Mouse (Mus musculus) cerebellum, adult (tissue): ENCODE measurements around the gene Slc35g1.
A peak's percentile ranks its signal among the peaks of the same experiment; 100 is the strongest.

Source experiments
- ATAC-seq: cut with Nextera tagmentation; 2 replicates; pipeline ENCODE4 v1.9.2; 2017; ENCODE audit warnings: mild to moderate bottlenecking, moderate library complexity, mixed read lengths; ENCODE audit not compliant: insufficient number of reproducible peaks, low FRiP score, low TSS enrichment

Slc35g1 gene

DNA sequence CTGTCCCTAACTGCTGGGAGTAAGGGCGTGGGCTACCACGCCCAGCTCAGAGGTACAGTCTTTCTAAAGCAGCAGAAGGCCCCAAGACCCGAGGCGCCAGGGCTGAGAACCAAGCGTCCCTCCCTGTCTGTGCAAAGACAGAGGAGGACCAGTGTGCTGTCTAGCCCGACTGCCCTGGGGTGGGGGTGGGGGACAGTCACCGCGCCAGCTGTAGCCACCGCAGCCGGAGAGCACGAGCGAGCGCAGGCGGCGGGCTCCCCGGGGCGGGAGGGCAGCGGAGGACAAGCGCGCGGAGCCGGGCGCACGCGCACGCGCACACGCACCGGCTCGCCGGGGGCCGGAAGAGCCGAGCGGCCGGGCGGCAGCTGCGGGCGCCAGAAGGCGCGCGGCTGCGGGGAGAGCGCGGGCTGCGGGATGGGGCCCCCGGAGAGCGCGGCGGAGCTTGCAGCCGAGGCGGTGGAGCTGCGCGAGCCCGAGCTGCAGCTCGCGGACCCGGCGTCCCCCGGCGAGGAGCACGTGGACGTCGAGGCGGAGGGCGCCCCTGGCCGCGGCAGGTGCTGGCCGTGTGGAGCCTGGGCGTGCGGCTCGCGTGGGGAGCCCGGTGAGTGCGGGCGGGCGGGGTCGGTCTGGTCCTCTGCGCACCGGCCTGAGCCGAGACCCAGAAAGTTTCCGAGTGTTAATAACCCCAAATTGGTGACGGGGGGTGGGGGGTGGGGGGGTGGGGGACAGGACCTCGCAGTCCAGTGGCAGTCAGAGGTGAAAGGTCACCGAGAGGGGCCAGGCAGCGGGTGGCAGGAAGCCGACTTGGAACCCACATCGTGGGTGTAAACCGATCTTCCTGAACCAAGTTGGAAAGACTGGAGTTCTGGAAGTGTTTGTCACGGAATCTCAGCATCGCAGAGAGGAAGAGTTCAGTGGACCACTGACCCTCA, at the start of gene Slc35g1:
Gene Slc35g1, plus strand, starts transcription at position 280 of the 932 bp plus-strand sequence.
- ATAC-seq, result peak; percentile 89

DNA sequence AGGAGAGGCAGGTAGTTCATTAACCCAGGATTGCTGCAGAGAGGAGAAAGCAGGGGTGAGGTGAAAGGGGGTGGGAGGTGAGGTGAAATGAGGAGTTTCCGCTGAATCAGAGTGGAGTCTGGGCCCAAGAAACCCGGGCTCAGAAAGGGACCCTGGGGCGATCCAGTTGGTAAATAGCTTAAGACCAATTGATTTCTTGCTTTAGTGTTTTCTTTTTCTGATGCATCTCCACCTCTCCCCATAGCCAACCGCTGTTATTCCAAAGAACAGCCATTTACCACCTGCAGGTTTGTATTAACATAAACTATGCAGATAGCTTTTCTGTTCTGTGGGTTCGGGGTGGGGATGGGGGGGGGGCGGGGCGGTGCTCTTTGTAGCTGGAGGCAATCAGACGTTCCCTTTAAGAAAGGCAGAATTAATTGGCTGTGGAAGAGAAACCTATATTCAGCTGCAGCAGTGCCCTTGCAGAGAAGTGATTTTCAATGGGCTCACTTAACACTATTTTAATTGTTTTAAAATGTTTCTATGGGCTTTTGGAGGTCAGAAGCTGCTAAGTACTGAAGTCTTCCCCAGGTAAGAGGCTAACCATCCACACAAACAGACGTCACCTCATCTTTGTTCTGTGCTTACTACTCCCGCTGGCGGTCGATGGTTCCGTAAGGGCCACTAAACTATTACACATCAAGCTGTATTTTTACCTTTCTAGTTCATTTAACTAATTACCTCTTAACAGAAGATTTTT, 47.3 kb upstream of the Slc35g1 start:
- ATAC-seq, result no peak

DNA sequence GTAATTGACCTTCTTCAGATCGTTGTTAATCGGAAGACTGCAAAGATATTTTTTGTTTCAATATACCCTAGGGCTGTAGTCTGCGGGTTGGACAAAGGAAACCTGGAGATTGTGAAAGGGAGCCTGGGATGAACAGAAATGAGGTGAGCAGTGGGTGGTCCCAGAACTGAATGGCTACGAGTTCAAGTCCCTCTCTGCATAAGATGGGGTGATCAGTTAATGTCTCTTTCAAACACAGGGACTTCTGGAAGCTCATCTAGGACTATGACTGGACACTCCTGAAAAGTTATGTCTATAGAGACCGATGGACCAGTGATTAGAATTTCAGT, 46.8 kb upstream of the Slc35g1 start:
- ATAC-seq, result no peak

DNA sequence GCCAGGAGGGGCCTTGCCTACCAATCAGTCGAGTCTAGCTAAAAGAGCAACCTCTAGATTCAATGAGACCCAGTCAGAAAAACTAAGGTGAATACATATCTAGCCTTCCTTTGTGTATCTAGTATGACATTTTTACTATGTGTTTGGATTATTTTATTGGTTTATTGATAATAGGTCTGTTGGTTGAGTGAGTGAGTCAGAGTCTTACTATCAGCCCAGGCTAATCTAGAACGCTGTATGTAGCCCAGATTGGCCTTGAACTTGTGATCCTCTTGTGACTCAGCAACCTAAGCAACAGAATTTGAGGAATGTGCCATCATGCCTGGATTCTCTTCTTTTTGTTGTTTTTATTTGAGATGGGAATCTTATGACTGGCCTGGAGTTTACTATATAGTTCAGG, 44.6 kb upstream of the Slc35g1 start:
- ATAC-seq, result no peak

DNA sequence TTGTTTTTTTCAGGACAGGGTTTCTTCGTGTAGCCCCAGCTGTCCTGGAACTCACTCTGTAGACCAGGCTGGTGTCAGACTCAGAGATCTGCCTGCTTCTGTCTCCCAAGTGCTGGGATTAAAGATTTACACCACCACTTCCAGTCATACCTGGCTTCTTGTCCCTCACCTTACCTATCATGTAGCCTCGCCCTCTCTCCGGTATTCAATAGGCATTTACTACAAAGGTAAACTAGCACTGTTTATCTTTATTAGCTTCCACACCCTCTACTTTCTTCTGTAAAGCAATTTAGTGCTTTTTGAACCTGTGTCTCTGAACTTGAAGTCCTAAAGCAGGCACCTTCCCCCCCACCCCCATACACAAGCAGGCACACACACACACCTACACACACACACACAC, 44.1 kb upstream of the Slc35g1 start:
- no peak for ATAC-seq

DNA sequence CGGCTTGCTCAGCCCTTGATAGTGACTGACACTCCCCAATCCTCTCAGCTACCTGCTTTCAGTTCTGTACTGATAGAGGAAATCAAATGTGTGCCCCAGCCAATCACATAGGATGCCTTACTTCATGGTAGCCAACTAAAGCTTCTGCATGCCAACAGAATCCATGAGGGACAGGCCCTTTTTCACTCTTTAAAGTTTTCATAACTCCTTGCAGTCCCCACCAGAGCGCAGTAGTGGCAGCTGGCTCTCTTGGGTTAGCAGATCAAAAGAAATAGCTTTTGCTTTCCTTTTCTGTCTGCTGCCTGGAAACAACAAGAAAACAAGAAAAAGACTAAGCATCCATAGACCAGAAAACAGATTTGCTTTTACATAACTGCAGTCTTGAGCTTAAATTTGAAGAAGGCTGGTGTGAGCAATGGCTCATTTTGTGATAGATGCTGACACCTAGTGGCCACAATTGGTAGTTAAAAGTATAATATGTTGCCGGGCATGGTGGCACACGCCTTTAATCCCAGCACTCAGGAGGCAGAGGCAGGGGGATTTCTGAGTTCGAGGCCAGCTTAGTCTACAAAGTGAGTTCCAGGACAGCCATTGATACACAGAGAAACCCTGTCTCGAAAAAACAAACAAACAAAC, 43.2 kb upstream of the Slc35g1 start:
- peak; percentile 70; the same call in 1 of the 2 replicates for ATAC-seq

DNA sequence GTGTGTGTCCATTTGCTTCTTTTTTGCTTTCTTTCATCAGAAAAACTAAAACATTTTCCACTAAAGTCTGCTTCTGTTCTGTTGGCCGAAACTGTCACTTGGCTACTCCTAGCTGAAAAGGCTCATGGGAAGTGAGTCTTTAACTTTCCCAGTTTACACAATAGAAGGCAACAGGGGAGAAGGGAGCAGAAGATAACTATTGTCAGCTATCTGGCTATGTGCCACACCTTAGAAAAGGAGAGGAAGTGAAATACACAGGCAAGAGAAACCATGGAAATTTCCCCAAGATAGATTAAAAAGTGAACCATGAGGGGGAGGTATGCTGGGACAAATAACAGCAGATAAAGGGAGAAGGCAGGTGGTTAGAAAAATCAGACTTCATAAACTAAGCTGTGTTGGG, 41.5 kb upstream of the Slc35g1 start:
- no peak for ATAC-seq

DNA sequence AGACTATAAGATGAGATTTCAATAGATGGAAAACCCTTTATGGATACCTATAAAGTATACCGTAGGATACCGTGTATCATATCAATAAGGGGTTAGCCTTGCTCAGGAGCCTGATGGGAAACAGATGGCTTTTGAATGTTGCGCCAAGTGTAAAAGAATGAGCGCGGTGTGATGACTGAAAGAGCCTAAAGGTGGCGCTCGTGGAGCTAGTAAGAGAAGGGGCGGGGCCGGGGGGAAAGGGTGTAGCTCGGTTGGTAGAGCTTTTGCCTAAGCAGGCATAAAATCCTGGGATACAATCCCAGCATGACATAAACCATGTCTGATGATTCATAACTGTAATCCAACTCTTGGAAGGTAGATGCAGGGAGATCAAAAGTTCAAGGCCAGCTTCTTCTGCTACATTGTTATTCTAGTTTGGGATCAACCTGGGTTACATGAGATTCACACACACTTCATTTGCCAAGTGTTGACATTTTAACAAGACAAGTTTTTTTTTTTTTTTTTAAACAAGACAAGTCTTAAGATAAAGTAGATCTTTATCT, 40.9 kb upstream of the Slc35g1 start:
- no peak for ATAC-seq

DNA sequence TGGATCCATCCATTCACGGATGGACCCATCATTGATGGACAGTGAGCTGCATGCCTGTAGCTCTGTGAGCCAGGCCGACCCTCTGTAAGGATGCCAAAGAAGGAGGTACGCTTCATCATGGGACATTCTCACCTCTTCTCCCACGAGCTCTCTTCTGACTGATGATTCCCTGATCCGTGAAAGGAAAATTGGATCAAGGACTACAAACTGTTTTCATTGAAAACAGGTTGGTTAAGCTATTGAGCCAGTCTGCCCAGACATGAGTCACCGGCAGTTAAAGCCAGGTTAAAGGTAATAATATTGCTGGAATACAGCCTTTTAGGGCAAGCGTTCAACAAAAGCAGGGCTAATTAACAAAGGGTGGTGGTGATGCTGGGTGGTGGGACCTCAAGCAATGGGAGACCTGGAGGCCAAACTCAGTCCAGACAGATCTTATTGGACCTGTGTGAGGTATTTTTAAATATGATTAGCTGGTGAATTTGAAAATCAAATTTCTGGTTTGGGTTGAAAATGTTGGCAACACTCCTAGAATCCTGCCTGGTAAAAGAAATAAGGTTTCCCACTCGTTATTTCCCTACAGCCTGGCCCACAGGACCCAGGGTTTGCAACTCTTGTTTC, 39.5 kb upstream of the Slc35g1 start:
- no peak for ATAC-seq

DNA sequence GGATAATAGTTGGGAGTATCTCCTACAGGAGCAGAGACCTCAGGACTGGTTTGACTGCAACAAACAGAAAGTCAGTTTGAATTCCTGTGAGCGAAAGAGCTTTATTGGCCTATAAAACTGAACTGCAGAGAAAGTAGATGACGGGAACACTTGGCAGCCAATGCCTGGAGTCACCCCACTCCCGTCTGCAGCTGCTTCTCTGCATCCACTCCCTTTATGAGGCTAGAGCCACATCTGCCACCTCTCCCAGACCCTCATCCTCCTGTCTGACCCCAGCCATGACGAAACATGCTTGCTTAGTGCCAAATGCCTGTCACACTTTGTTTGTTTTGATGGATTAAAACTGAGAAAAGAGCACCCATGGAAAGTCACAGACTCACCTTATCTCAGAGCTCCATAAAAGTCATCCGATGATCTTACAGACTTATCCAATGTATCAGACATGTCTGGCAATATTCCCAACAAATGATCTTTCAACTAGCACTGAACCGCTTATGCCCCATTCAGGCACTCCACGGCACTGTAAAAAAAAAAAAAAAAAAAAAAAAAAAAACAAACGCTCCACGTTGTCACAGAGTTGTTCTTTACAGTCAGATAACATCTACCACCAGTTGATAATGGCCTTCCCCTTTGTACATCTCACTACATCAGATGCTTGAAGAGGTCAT, 37.7 kb upstream of the Slc35g1 start:
- ATAC-seq, result no peak

DNA sequence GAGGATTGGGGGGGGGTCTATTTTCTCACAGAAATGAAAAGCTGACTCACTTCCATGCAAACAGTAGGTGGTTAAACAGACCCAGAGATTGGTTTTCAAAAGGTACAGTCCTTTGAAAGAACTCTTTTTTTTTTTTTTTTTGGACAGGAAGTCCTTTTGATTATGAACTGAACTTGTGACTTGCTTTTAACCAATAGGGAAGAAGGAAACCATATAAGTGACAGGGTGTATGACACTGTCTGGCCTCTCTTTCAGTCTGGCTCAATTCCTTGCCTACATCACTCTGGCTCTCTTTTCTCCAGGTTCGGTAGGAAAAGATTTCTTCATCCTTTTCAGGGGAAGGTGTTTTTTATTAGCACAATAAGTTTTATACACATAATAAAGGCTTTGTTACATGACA, 36.5 kb upstream of the Slc35g1 start:
- ATAC-seq, result no peak

DNA sequence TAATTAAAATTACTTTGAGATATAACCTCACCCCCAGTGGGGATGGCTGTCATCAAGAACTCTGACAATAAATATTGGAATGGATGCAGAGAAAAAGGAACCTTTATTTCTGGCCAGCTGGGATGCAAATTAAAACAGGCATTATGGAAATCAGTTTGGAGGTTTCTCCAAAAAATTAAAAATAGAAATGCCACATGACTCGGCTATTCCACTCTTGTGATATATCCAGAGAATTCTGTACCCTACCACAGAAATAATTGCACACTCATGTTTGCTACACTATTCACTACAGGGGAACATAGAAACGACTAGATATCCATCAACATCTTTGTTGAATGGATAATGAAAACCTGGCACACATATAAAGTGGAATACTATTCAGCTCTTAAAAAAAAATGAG, 33.9 kb upstream of the Slc35g1 start:
- ATAC-seq, result no peak

DNA sequence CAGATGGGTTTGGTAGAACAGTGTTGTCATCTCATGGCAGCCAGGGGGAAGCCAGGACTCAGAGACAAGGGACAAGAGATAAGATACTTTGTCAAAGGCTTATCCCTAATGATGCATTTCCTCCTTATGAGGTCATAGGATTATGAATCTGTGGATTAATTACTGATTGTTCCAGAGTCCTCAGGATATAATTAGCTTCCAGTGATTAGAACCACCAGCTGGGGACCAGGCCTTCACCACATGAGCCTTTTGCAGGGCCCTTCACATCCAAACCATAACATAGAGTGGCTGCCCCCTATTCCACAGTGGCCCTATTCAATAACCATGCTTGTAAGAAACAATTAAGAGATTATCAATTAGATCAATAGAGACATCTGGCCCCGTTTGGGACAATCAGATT, 32.4 kb upstream of the Slc35g1 start:
- no peak for ATAC-seq

DNA sequence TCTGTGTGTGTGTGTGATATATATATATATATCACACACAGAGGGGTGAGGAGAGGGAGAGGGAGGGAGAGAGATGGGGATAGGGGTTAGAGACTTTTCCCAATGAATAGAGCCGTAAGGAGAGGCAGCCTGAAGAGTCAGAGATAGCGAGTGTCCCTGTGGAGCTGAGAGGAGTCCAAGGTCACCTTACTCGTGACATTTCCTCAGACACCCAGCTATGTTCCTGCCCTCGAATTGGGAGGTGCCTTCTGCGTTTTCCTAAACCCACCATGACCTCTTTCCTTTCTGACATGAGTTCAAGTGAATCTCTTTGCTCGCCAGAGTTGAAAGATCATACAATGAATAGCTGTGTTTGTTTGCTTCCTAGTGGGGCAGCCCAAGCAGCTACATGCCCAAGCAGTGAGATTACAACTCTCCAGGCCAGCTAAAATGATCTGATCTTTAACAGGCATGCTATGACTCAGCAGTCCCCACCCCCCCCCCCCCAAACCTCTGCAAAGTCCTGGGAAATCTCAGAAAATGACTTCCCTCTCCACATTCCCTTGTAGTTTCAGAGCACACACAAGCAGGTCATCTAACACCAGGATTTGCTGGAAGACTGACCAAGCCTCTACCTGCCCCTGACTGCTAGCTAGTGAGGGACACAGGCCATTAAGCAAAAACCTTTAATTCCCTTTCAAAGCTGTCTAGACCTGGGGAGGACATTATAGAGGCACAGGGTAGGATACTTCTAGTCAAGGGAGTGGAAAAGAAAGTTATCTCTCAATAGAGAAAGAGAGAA, 31.7 kb upstream of the Slc35g1 start:
- no peak for ATAC-seq

DNA sequence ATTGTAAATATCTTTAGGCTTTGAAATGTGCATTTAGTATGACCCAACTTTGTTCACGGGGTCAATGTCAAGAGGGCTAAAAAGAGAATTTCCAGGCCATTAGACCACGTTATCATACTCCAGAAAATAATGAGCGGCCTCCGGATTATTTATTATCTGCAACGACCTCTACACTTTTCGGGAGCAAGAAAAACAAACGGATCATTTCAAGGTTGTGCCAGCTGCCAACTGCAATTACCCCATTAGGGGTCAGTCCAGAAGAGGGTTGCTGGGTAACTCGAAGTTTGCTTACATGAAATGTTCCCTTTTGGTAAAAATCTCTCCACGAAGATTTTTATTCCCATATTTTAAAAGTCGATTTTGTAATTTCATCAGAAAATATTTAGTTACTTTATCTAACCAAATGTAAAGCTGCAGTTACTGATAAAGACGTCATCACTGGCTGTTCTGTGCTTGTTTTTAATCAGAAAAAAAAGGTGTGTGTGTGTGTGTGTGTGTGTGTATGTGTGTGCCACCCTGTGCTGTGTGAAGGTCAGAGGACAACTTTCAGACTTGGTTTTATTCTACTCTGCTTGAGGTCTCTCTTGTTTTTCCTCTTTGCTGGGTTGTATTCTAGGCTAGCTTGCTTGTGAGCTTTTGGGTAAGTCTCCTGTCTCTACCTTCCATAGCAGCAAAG, 30.7 kb upstream of the Slc35g1 start:
- no peak for ATAC-seq

DNA sequence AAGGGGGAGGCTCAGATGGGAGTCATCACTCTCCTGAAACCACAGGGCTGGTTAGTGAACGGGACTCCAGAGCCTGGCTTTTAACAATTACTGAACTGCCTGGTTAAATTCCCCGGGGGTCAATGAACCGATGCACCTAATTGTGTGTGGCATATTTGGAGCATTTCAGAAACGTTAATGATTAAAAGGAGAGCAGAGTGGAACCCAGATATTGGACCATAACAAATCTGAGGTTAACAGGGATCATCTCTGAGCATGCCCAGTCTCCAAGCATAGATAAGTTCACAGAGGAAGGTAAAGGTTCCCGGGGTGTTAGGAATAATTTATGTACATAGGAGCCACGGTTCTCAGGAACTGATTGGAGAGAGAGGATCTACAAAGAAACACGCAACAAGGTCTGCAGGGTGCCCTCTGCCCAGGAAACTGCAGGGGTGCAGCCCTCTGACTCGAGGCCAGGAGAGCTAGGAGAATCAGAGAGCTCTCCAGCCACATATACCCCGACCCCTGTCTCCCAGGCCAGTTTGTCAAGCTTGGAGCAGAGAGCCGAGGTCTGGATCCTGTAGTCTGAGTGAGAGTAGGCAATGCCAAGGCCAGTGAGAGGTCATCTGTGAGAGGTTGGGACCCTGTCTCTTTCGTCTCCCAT, 23.2 kb upstream of the Slc35g1 start:
- ATAC-seq, result no peak

DNA sequence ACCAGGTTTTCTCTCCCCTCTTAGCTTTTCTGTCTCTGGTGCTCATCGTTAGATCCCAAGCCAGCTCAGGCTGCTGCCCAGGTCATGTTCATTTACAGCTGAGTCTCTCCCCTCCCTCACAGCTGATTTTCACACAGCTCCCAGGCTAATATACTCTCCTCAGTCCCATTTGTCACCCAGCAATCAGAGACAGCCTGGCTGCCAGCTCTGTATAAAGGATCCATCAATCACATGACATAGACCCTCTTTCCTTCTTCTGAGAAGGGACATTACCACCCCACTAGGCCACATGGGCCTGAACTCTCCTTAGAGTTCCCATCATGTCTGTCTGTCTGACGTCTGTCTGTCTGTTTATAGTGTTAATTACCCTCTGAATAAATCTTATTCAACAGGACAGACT, 22.4 kb upstream of the Slc35g1 start:
- ATAC-seq, result no peak

DNA sequence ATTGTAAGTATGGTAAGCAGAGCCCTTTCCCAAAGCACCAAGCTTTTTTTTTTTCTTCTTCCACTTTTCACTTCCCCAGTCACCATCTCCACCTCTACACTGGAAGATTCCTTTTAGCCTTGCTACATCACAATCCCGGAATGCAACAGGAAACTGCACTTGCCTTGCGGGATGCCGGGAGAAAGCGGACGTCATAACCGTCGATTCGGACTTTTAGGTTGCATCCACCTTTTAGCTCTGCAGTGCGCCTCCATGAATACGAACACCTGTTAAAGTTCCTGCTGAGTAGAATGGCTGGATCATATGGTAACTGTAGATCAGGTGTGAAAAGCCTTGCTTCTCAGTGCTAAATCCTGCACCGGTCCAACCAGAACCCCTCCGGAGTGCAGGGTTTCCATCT, 12.0 kb upstream of the Slc35g1 start:
- ATAC-seq, result no peak
